Mouse (Mus musculus) thymus, adult 2 months (tissue): ENCODE data around the gene P2rx7.

ENCODE experiments used
- CTCF ChIP-seq: fragments of 200-500 bp; IDR thresholded peaks from 2 replicates; pipeline ENCODE4 v1.5.1; 2012; ENCODE audit warnings: mild to moderate bottlenecking, control low read depth, low read length, moderate library complexity, borderline replicate concordance; ENCODE audit not compliant: control insufficient read depth, poor library complexity, insufficient read depth; ENCODE audit errors: extremely low read depth
- POLR2A ChIP-seq: fragments of 200-500 bp; IDR thresholded peaks from 2 replicates; pipeline ENCODE4 v1.6.1; 2012; ENCODE audit warnings: mild to moderate bottlenecking, low read length, control low read depth, moderate library complexity; ENCODE audit not compliant: control insufficient read depth, poor library complexity, insufficient read depth; ENCODE audit errors: extremely low read depth

GRCm38 (mm10) chr5:122638296-122638695 is 5.4 kb upstream of the P2rx7 start:
- TF ChIP-seq POLR2A = no peak
- no peak for TF ChIP-seq CTCF
